Mouse (Mus musculus): ENCODE data around the gene Ube2g2. TPM values are rescaled to one million over a fixed set of nuclear protein-coding genes. Genes with fewer than 3 reads are reported as not detected.

The Ube2g2 gene
- polyA plus RNA-seq, 1 experiment from 2014 or later, result 92.1 TPM

- H3K4me1 ChIP-seq, result peaks cover 43% of the 10 kb centered on the region
- no peaks in the 10 kb centered on the region for H3K27me3 ChIP-seq (ENCODE audit: insufficient read depth, poor library complexity, severe bottlenecking)
- peak overlapping the region; percentile 30; the same call in 1 of the 2 replicates for H3K27ac ChIP-seq
- H3K4me3 ChIP-seq, result no peak overlapping the region
- no peaks in the 10 kb centered on the region for H3K9me3 ChIP-seq
- 90% methylated on average over 6 of the region's 6 CpGs for WGBS
- H3K36me3 ChIP-seq, result peaks cover 38% of the 10 kb centered on the region
- DNase-seq (ENCODE audit: low spot score), result no peak
Measured at GRCm38 (mm10) chr10:77634016-77634415, 11.9 kb downstream of the Ube2g2 start.

- WGBS, result 53% methylated on average over 13 of the region's 13 CpGs
- H3K36me3 ChIP-seq, result peaks cover 39% of the 10 kb centered on the region
- no peaks in the 10 kb centered on the region for H3K27me3 ChIP-seq (ENCODE audit: insufficient read depth, poor library complexity, severe bottlenecking)
- H3K9me3 ChIP-seq, result no peaks in the 10 kb centered on the region
- H3K4me3 ChIP-seq, result no peak overlapping the region
- peaks cover 44% of the 10 kb centered on the region for H3K4me1 ChIP-seq
- peak overlapping the region; percentile 13; the same call in 1 of the 2 replicates for H3K27ac ChIP-seq
- DNase-seq (ENCODE audit: low spot score), result peak; percentile 87
Measured at GRCm38 (mm10) chr10:77634452-77635231, 12.6 kb downstream of the Ube2g2 start.

- Histone ChIP-seq H3K4me1 (peaks cover 44% of the 10 kb centered on the region), H3K27me3 (ENCODE audit: insufficient read depth, poor library complexity, severe bottlenecking) (no peaks in the 10 kb centered on the region), H3K27ac (no peak overlapping the region), H3K4me3 (no peak overlapping the region), H3K36me3 (peaks cover 50% of the 10 kb centered on the region), H3K9me3 (no peaks in the 10 kb centered on the region)
- 90% methylated on average over 7 of the region's 7 CpGs for WGBS
- no peak for DNase-seq (ENCODE audit: low spot score)
Measured at GRCm38 (mm10) chr10:77636234-77636922, 14.3 kb downstream of the Ube2g2 start.

GRCm38 (mm10) chr10:77638956-77639355 is 16.9 kb downstream of the Ube2g2 start:
- H3K9me3 ChIP-seq, result no peaks in the 10 kb centered on the region

GRCm38 (mm10) chr10:77643160-77643559 is 21.1 kb downstream of the Ube2g2 start:
- no peak for DNase-seq (ENCODE audit: low spot score)
- Histone ChIP-seq H3K4me3 (no peak overlapping the region), H3K9me3 (no peaks in the 10 kb centered on the region), H3K27ac (no peak overlapping the region), H3K4me1 (peaks cover 9% of the 10 kb centered on the region), H3K36me3 (peaks cover 70% of the 10 kb centered on the region), H3K27me3 (ENCODE audit: insufficient read depth, poor library complexity, severe bottlenecking) (no peaks in the 10 kb centered on the region)
- 78% methylated on average over 7 of the region's 7 CpGs for WGBS

More at GRCm38 (mm10) chr10:77638956-77639355, 16.9 kb downstream of the Ube2g2 start:
- Histone ChIP-seq H3K27ac (no peak overlapping the region), H3K27me3 (ENCODE audit: insufficient read depth, poor library complexity, severe bottlenecking) (no peaks in the 10 kb centered on the region), H3K36me3 (peaks cover 51% of the 10 kb centered on the region), H3K4me3 (no peak overlapping the region), H3K4me1 (peaks cover 42% of the 10 kb centered on the region)
- no peak for DNase-seq (ENCODE audit: low spot score)
- WGBS, result 72% methylated on average over 6 of the region's 6 CpGs

GRCm38 (mm10) chr10:77645571-77645970 is 23.5 kb downstream of the Ube2g2 start:
- Histone ChIP-seq H3K9me3 (no peaks in the 10 kb centered on the region), H3K36me3 (peaks cover 63% of the 10 kb centered on the region), H3K27ac (no peak overlapping the region), H3K27me3 (ENCODE audit: insufficient read depth, poor library complexity, severe bottlenecking) (no peaks in the 10 kb centered on the region), H3K4me1 (peaks cover 4% of the 10 kb centered on the region), H3K4me3 (no peak overlapping the region)
- no peak for DNase-seq (ENCODE audit: low spot score)
- 79% methylated on average over 5 of the region's 5 CpGs for WGBS

- no peak overlapping the region for H3K4me3 ChIP-seq
Measured at GRCm38 (mm10) chr10:77647461-77647860, 25.4 kb downstream of the Ube2g2 start.

GRCm38 (mm10) chr10:77647901-77648300 is 25.8 kb downstream of the Ube2g2 start:
- DNase-seq (ENCODE audit: low spot score), result no peak
- WGBS, result 82% methylated on average over 8 of the region's 8 CpGs
- Histone ChIP-seq H3K4me3 (no peak overlapping the region), H3K9me3 (no peaks in the 10 kb centered on the region), H3K4me1 (peaks cover 4% of the 10 kb centered on the region), H3K36me3 (peaks cover 42% of the 10 kb centered on the region), H3K27ac (no peak overlapping the region), H3K27me3 (ENCODE audit: insufficient read depth, poor library complexity, severe bottlenecking) (no peaks in the 10 kb centered on the region)

More at GRCm38 (mm10) chr10:77647461-77647860, 25.4 kb downstream of the Ube2g2 start:
- Histone ChIP-seq H3K27me3 (ENCODE audit: insufficient read depth, poor library complexity, severe bottlenecking) (no peaks in the 10 kb centered on the region), H3K4me1 (peaks cover 4% of the 10 kb centered on the region), H3K27ac (no peak overlapping the region), H3K9me3 (no peaks in the 10 kb centered on the region), H3K36me3 (peaks cover 46% of the 10 kb centered on the region)
- WGBS, result 64% methylated on average over 1 of the region's 1 CpGs
- no peak for DNase-seq (ENCODE audit: low spot score)

- Histone ChIP-seq H3K4me3 (no peak overlapping the region), H3K27me3 (ENCODE audit: insufficient read depth, poor library complexity, severe bottlenecking) (no peaks in the 10 kb centered on the region), H3K27ac (no peak overlapping the region), H3K4me1 (peaks cover 4% of the 10 kb centered on the region; the same call in 1 of the 2 replicates), H3K9me3 (no peaks in the 10 kb centered on the region), H3K36me3 (0 out of 2 replicates have a peak, but pooled peaks cover under 1% of the 10 kb centered on the region)
- DNase-seq (ENCODE audit: low spot score), result no peak
- 85% methylated on average over 9 of the region's 9 CpGs for WGBS
Measured at GRCm38 (mm10) chr10:77652046-77652445, 30.0 kb downstream of the Ube2g2 start.

GRCm38 (mm10) chr10:77658286-77658994 is 36.4 kb downstream of the Ube2g2 start:
- Histone ChIP-seq H3K27me3 (ENCODE audit: insufficient read depth, poor library complexity, severe bottlenecking) (peaks cover 9% of the 10 kb centered on the region), H3K4me3 (no peak overlapping the region), H3K27ac (no peak overlapping the region), H3K36me3 (no peaks in the 10 kb centered on the region), H3K4me1 (no peaks in the 10 kb centered on the region), H3K9me3 (0 out of 2 replicates have a peak, but pooled peaks cover 4% of the 10 kb centered on the region)
- no peak for DNase-seq (ENCODE audit: low spot score)
- 72% methylated on average over 15 of the region's 15 CpGs for WGBS

GRCm38 (mm10) chr10:77663949-77664665 is 42.0 kb downstream of the Ube2g2 start:
- Histone ChIP-seq H3K27ac (no peak overlapping the region), H3K9me3 (0 out of 2 replicates have a peak, but pooled peaks cover 4% of the 10 kb centered on the region), H3K27me3 (ENCODE audit: insufficient read depth, poor library complexity, severe bottlenecking) (peaks cover 39% of the 10 kb centered on the region), H3K36me3 (no peaks in the 10 kb centered on the region), H3K4me3 (peak overlapping the region; percentile 39), H3K4me1 (0 out of 2 replicates have a peak, but pooled peaks cover 5% of the 10 kb centered on the region)
- DNase-seq (ENCODE audit: low spot score), result no peak
- WGBS, result 34% methylated on average over 43 of the region's 43 CpGs

GRCm38 (mm10) chr10:77666342-77666741 is 44.3 kb downstream of the Ube2g2 start:
- Histone ChIP-seq H3K9me3 (no peaks in the 10 kb centered on the region), H3K36me3 (no peaks in the 10 kb centered on the region), H3K4me3 (no peak overlapping the region), H3K4me1 (0 out of 2 replicates have a peak, but pooled peaks cover 5% of the 10 kb centered on the region), H3K27me3 (ENCODE audit: insufficient read depth, poor library complexity, severe bottlenecking) (peaks cover 39% of the 10 kb centered on the region), H3K27ac (no peak overlapping the region)
- no peak for DNase-seq (ENCODE audit: low spot score)
- WGBS, result 84% methylated on average over 8 of the region's 8 CpGs

Data from heart, embryonic 10.5 days (tissue).